Mouse (Mus musculus) small intestine, adult 2 months (tissue): Measurements from ENCODE around the gene Fam213a.

ENCODE experiments used
- CTCF ChIP-seq: fragments of 200-500 bp; IDR thresholded peaks from 2 replicates; pipeline ENCODE4 v1.5.1; 2012; ENCODE audit warnings: low read depth, mild to moderate bottlenecking, control low read depth, inconsistent platforms, low read length, moderate library complexity, mixed read lengths; ENCODE audit not compliant: insufficient replicate concordance, insufficient read length; ENCODE audit errors: extremely low read depth
- POLR2A ChIP-seq: fragments of 200-500 bp; IDR thresholded peaks from 2 replicates; pipeline ENCODE4 v1.6.1; 2012; ENCODE audit warnings: low read depth, mild to moderate bottlenecking, control low read depth, inconsistent platforms, low read length, moderate library complexity

DNA sequence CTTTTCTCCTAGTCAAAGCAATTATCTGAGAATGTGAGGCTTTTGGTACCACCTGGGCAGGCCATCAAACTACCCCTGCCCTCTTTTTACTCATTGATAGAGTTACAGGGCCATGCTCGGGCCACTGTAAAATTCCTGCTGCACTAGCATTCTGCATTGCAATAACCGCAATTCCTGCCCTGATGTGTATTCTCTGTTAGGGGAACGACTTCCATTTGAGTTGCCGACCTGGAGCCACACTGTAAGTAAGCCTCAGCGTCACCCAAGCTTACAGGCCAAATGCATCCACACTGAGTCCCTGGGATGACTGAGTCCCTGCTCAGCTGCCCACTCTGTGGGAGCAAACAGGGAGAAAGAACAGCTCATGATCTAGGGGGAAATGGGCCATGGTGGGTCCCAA is 12.0 kb downstream of the Fam213a start:
- TF ChIP-seq POLR2A (no peak), CTCF (no peak)
